Mouse (Mus musculus) adrenal gland, adult (tissue): Measurements from ENCODE around the gene Alms1.

Source experiments
- DNase-seq, 2 experiments: peaks; one replicate each; pipeline ENCODE4 v3.0.0; 2022 to 2023; ENCODE audit warnings: low spot score in 1 of 2; ENCODE audit not compliant: inconsistent age in 2 of 2

The Alms1 gene

DNA sequence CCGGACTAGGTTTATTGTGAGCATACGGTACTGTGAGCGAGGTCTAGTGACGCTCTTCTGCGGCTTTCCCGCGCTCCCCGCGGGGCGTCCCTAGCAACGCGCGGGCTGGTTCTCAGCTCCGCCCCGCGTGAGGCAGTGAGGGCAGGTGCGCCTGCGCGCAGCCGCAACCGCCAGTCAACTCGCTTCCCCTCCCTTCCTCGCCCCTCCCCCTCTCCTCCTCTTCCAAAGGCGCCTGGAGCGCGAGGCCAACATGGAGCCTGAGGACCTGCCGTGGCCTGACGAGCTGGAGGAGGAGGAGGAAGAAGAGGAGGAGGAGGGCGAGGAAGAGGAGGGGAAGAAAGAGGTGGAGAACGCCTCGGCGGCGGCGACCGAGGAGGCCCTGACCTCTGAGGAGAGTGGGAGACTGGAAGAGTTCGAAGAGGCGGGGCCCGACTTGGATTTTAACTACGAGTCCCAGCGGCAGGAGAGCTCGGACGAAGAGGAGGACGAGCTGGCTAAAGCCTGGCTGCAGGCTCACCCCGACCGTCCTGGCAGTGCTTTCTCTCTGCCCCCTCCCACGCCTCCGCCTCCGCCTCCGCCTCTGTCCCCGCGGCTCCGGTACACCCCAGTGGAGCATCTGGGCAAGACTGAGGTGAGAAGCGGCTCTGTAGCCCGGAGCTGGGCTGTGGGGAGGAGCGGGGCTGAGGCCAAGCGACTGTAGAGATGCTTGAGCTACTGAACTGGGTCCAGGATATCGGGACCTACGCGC is at the start of gene Alms1:
Alms1 (plus strand) TSS at position 136 of the 748 bp plus-strand sequence.
- peak; percentile 96 to 98 for DNase-seq

- DNase-seq, result peak in 1 of 2 experiments; percentile 18
Measured at GRCm38 (mm10) chr6:85543351-85544175, 43.8 kb upstream of the Alms1 start.

- DNase-seq, result peak in 1 of 2 experiments; percentile 20
Measured at GRCm38 (mm10) chr6:85544251-85544881, 43.0 kb upstream of the Alms1 start.

- DNase-seq, result no peak
Measured at GRCm38 (mm10) chr6:85547642-85548041, 39.7 kb upstream of the Alms1 start.

DNA sequence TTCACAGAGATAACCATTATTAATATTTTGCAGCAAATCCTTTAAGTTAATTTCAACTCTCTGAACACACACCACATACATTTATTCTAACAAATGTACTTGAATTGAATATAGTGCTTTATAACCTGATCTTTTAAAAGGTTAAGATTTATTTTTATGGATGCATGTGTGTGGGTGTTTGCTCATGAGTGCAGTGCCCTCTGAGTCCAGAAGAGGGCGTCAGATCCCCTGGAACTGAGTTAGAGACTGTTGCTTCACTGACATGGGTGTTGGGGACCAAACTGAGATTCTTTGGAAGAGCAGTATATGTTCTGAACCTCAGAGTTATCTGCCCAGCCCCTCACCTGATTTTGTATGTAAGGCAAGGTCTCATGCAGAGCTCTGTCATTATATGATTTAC is 25.0 kb upstream of the Alms1 start:
- DNase-seq, result no peak

GRCm38 (mm10) chr6:85572816-85573215 is 14.5 kb upstream of the Alms1 start:
- no peak for DNase-seq

DNA sequence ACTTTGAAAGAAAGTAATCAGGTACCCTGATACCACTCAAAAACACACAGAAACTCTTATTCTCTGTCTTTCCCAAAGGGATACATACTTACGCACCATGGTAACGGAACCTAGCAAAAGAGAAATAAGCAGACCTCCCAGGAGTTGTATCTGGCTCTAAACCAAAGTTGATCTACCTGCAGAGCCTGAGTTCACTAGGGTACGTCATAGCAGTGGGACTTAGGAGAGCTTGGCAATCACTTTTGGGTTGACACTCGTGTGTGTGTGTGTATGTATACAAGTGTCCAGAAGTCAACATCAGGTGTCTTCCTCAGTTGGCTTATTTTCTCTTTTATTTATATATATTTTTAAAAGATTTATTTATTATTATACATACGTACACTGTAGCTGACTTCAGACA is 5.6 kb upstream of the Alms1 start:
- no peak for DNase-seq

- DNase-seq, result no peak
Measured at GRCm38 (mm10) chr6:85584612-85585011, 2.7 kb upstream of the Alms1 start.

DNA sequence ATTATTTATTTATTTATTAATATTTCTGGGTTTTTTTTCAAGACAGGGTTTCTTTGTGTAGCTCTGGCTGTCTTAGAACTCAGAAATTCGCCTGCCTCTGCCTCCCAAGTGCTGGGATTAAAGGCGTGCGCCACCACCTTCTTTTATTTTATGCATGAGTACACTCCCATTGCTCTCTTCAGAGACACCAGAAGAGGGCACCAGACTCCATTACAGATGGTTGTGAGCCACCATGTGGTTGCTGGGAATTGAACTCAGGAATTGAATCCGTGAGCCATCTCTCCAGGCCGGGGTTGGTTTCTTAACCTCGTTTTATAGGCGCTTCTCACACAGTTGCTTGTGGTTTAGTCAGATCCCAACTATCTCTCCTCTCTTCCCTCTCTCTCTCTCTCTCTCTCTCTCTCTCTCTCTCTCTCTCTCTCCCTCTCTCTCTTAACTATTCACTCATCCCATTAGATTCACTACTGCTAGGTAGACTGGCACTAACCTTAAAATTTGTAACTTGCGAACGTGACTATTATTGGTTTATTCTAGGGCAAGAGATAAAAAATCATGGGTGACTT is 445 bp upstream of the Alms1 start:
- DNase-seq, result peak; percentile 13 to 40

DNA sequence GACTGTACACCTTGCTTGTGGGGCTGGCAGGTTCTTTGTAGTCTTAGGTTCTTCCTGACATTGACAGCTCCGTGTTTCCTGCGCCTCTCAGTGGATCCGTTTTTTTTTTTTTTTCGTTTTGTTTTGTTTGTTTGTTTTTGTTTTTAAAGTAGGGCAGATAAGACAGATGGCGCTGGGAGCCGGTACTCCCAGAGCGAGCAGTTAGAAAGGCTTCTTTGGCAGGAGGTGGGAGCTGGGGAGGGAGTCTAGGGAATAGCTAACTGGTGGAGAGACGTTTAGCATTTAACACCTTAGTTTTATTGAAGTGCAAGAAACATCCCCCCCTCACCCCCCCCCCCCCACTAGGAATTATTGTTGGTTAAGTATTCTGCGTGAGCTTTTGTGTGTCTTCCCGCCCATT is 833 bp downstream of the Alms1 start:
- no peak for DNase-seq

GRCm38 (mm10) chr6:85588568-85588967 is 1.2 kb downstream of the Alms1 start:
- peak in 1 of 2 experiments; percentile 39 for DNase-seq

- DNase-seq, result peak; percentile 16 to 49
Measured at GRCm38 (mm10) chr6:85590116-85590515, 2.8 kb downstream of the Alms1 start.

- no peak for DNase-seq
Measured at GRCm38 (mm10) chr6:85599310-85599709, 12.0 kb downstream of the Alms1 start.

DNA sequence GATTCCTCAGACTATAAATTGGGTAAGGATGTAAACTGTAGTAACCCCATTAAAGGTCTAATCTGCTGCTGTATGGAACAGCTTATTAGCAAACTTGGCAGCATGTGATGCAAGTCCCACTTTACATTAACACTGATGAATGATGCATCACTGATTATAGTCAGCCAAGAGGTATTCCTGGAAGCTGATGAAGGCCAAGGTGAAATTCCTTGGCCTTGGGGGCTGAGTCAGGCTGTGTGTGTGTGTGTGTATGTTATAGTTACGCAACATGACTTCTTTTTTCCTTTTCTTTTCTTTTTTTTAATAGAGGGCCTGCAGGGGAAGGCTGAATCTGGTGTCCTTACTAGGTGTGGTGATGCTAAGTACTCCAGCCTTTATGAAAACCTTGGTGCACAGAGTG is 23.2 kb downstream of the Alms1 start:
- peak; percentile 55 to 83 for DNase-seq

DNA sequence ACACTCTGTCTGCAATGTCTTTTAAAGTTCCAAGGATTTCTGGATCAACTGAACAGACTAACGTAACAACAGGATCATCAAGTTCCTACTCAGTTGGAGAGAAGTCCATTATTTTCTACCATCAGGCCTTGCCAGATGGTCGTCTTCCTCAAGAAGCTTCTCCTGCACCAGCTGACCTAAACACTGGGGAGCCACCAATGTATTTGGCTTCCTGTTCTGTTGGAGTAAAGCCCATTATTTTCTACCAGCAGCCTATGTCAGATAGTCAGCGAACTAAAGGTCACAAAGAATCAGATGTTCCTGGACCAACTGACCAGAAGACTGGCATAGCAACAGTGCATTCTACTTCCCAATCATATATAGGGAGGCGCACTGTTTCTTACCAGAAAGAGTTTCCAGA is 33.5 kb downstream of the Alms1 start:
- no peak for DNase-seq

GRCm38 (mm10) chr6:85621600-85621999 is 34.3 kb downstream of the Alms1 start:
- no peak for DNase-seq

GRCm38 (mm10) chr6:85624511-85624910 is 37.2 kb downstream of the Alms1 start:
- no peak for DNase-seq

GRCm38 (mm10) chr6:85633165-85633564 is 45.8 kb downstream of the Alms1 start:
- no peak for DNase-seq

DNA sequence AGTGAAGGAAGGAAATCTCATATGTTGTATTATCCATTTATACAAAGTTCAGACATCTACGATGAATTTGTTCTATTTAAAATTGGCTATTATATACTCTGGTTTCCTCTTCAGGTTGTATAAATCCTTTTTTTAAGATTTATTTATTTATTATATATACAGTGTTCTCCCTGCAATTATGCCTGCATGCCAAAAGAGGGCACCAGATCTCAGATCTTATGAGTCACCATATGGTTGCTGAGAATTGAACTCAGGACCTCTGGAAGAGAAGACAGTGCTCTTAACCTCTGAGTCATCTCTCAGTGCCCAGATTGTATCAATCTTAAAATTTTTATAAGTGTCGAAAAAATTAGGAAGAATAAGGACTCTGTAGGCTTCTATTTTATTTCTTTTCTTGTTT is 65.9 kb downstream of the Alms1 start:
- DNase-seq, result no peak

DNA sequence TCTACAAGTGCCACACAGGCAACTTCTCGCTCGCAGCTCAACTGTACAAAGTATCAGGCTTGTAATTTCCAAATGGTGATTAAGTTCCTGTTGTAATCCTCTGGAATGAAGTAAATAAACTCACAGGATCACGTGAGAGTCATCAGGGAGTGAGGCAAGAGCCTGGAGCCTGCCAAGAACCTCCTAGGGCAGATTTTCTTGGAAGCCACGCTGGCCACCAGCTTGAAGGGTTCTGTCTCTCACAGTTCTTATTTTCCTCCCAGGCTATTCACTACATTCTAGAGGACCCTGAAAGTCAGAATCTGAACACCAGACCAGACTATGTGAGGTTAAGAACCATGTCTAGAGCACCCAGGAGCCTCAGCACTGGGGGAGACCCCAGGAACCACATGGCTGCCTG is 114.6 kb downstream of the Alms1 start:
- DNase-seq, result peak; percentile 16 to 82

DNA sequence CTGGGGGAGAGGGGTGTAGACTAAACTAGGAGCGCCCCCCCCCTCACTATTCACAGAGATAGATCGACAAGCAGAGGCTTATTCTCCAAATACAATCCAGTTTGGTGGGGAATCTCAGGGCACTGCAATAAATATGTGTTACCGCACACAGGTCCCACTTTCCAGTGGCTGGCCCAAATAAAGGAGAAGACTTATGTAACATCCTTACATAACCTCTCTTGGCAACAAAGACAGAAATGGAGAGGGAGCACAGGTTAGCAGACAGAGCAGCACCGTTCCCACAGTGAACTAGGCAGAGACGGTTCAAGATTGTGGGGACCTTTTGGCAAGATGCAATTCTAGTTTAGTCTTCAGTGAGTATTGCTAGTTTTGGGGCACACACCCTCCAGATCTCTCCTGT is 121.9 kb downstream of the Alms1 start:
- DNase-seq, result peak in 1 of 2 experiments; percentile 44
